Mouse (Mus musculus): ENCODE measurements around the gene Cryba4. TPM values are rescaled to one million over a fixed set of nuclear protein-coding genes. Genes with fewer than 3 reads are reported as not detected.
A peak's percentile ranks its signal among the peaks of the same experiment; 100 is the strongest.

Cryba4 gene
- total RNA-seq (2014; fragmentation: Nextera tagmentation): not detected in 2 replicates
- total RNA-seq (2017): not detected in 2 replicates

DNA sequence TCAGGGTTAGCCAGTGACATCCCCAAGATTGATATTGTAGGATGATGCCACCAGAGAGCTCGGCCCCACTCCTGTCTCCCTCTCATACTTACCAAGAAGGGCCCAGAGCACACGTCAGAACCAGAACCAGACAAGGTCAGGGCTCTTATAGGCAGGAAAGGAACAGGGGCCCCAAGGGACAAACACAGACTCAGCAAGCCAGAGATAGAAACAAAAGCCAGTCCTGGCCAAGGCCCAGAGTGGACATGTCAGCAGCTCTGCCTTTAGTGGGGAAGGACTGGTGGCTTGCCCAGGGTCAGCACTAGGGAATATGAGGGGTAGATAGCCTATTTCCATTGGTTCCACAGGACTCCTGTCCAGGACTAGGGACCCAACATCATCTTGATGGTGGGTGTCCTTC lies at the start of gene Cryba4:
Gene Cryba4 (minus strand): TSS at position 119 of the 400 bp plus-strand sequence.
- ATAC-seq (replicated peaks; ENCODE audit: low FRiP score, low TSS enrichment, poor library complexity, severe bottlenecking): no peak

DNA sequence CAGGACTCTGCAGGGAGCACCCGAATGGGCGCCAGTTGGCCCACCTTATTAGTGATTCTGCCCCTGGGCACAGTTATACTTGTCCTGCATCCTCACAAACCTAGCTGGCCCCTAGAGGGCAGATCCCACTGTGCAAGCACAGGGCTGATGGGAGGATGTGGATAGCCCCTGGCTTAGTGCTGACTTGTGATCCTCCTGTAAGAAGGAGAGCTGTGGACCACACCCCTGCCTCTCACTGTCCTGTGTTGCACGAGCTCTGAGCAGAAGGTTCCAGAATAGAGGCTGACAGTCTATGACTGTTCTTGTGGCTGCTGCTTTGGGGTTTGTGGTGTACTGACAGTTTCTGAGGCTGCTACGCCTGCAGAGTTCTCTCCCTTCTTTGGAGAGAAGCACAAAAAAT lies 49.4 kb upstream of the Cryba4 start:
- ATAC-seq (replicated peaks; ENCODE audit: low FRiP score, low TSS enrichment, poor library complexity, severe bottlenecking): no peak

DNA sequence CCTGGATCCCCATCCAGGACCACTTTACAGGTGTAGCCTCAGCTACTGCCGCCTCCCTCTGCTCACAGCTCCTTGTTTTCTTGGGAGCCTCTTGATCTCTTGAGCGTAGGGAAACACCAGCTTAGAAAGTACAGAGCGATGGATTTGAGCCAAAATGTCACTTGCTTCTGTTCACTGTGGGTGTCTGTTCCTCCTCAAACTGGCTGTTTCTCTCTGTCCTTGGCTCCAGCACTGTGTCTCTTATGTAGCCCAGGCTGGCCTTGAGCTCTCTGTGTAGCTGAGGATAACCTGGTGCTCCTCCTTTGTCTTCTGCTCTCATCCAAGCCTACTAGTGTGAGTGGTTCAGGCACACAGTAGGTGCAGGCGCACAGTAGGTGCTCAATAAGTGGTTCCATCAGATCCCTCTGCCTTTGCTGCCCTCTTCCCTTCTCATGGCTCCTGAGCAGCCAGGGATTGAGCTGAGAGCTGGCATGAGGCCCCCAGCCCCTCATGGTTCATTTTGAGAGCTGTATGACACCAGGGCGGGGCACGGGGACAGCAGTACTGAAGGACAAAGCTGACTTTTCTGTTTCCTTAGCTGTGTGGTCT lies 48.5 kb upstream of the Cryba4 start:
- no peak for ATAC-seq (replicated peaks; ENCODE audit: low FRiP score, low TSS enrichment, poor library complexity, severe bottlenecking)

DNA sequence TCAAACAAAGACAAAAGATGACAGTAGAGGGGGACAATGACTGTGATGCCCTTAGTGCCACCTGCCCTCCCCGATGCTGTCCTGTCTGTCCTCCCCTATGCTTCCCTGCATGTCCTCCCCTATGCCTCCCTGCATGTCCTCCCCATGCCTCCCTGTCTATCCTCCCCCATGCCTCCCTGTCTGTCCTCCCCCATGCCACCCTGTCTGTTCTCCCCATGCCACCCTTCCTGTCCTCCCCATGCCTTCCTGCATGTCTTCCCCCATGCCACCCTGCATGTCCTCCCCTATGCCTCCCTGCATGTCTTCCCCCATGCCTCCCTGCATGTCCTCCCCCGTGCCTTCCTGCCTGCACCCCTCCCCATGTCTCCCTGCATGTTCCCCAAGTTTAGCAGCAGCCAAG lies 47.8 kb upstream of the Cryba4 start:
- no peak for ATAC-seq (replicated peaks; ENCODE audit: low FRiP score, low TSS enrichment, poor library complexity, severe bottlenecking)

DNA sequence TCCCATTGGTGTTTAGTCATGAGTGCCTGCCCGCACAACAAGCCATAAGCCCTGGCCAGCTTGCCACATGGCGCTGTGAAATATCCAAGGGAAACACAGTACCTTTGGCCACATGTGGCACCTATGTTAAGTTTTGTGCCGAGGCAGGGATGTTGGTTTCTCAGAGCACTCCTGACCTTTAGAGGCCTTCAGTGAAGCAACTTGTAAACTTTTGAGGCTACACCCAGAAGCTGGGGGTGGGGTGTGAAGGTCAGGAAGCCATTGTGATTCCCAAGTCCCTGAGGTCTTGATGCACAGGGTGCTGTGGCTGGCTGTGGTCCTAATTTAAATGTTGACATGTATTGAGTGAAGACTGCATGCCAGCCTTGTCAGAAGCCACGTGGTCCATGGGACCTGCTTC lies 47.1 kb upstream of the Cryba4 start:
- no peak for ATAC-seq (replicated peaks; ENCODE audit: low FRiP score, low TSS enrichment, poor library complexity, severe bottlenecking)

DNA sequence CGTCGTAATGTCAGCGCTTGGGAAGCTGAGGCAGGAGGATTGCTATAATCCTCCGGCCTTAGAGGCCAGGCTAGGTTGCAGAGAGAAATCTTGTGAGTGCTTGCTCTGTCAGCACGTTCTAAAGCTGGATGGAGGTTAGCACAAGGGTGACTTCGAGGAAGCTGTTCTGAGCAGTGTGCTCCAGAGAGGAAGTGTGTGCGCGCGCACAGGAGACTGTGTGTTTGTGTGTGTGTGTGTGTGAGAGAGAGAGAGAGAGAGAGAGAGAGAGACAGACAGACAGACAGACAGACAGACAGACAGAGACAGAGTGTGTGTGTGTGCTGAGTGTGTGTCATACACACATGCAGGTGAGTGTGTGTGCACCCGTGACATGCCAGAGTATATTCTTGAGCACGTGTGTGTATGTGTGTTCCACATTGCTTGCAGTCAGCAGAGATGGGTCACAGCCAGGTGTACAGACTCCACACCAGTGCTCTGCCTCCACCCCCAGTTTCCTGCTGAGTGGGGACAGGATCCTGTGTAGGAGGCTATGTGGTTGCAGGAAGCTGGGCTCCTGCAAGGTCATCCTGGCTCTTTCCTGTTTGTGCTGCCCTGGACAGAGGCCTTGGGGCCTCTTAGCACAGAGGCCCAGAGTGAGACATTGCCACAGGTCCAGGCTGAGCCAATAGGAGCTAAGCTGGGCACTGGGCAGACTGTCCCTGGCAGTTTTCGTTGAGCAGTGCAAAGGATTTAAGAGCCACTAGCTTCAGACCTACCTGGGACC lies 46.1 kb upstream of the Cryba4 start:
- ATAC-seq (replicated peaks; ENCODE audit: low FRiP score, low TSS enrichment, poor library complexity, severe bottlenecking): no peak

DNA sequence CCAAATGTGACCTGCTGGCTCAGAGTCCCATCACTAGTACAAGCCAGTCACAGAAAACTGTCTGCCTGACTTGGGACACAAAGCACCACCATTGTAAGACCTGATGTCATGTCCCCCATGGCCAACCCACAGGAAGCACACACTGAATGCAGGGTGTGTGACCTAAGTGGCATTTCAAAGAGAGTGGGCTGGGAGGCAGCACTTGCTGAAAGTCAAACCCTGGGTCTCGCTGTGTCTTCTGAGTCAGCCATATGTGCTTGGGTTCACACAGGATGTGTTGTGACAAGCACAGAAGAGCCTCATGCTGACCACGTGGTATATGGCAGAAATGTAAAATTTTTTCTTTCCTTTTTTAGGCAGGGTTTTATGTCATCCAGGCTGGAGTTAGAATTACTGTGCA lies 44.9 kb upstream of the Cryba4 start:
- ATAC-seq (replicated peaks; ENCODE audit: low FRiP score, low TSS enrichment, poor library complexity, severe bottlenecking): no peak

DNA sequence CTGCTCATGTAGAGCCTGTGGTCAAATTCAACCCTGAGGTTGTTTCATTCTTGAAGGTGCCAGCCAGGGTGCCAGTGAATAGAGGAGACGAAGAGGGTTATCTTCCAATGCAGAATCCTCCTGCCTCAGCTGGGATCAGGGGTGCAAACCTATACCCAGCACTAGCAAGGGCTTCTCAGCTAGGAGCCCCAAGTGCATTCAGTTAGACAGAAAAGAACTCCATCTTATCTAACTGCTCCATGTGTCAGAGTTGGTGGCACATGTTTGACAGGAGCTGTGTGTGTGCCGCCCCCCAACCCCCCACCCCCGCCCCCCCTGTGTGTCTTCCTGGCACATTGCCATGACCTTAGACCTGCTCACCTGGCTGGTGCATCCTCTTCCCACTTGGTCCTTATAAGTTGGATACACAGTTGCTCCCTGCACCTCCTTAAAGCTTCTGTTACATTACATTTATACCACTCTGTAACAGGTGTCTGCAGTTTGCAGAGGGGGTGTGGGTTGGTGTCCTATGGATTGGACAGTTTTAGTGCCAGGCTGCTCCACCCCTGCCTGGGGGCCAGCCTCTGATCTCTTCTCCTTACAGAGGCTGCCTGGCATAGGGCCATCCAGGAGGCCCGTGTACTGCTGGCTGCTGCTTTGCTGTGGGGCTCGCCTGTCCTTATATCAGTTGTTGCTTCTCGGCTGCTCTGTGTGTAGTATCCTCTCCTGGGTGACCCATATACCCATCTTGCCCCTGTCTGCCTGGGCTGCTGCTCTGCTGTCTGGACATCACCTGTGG lies 44.3 kb upstream of the Cryba4 start:
- ATAC-seq (replicated peaks; ENCODE audit: low FRiP score, low TSS enrichment, poor library complexity, severe bottlenecking): peak; percentile 76

DNA sequence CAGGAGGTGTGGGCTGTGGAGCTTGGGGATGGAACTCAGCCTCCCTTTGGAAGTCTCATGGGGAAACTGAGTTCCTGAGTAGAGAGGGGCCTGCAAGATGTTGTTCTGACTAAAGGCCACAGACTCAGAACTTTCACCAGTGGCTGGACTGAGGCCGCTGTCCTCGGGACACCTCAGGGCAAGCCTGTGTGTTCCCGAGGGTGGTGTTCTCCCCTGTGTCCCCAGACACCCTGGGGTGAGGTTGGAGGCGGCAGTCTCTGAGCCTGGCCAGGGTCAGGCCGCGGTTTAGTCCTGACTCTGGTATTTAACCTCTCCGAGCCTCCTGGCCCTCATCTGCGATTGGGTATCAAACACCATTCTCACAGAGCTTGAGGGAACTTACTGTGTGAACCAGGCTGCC lies 43.2 kb upstream of the Cryba4 start:
- ATAC-seq (replicated peaks; ENCODE audit: low FRiP score, low TSS enrichment, poor library complexity, severe bottlenecking): no peak

DNA sequence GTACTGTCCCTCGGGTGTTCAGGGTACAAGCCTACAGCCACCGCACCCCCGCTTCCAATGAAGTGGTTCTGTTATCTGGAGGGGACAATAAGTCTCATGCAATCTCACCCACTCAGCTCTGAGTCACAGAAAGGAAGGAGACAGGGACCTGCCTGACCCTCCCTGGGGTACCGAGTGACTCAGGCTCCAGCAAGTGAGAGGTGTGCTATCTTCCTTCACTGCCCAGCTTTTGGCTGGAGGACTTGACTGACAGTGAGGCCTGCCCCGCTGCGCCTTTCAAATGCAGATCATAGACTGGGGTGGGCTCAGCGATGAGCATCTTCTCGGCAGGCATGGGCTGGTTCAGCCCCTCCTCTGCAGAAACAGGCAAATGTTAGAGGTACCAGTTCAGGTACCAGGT lies 42.8 kb upstream of the Cryba4 start:
- 0 out of 2 replicates have a peak, but pooled peaks have one; percentile 5 for ATAC-seq (replicated peaks; ENCODE audit: low FRiP score, low TSS enrichment, poor library complexity, severe bottlenecking)

DNA sequence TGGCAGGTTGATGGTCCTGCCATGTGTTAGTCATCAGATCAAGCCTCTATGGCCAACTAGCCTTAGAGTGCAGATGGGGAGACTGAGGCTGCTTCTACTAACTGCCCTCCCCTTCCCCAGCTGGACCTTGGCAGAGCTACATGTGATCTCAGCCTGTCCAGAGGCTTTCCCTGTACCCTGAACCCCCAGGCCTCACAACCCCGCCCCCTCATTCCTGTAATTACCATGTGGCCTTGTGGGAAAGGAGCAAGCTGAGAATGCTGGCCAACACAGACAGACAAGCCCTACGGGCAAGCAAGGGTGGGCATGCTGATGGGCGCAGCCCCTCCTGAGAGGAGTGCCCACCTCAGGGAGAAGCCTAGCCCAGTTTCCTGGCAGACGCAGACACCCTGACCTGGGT lies 42.4 kb upstream of the Cryba4 start:
- ATAC-seq (replicated peaks; ENCODE audit: low FRiP score, low TSS enrichment, poor library complexity, severe bottlenecking): no peak

DNA sequence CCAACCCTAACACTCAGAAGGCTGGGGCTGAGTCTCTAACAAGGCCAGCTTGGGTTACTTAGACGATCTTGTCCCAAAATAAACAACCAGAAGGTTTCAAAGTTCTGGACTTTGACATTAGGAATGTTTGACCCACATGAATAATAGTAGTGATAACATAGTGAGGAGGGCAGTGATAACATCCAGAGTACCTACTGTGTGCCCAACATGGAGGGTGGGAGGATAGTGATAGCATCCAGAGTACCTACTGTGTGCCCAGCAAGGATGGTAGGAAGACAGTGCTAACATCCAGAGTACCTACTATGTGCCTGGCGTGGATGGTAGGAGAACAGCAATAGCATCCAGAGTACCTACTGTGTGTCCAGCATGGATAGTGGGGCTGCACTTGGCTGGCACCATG lies 41.5 kb upstream of the Cryba4 start:
- ATAC-seq (replicated peaks; ENCODE audit: low FRiP score, low TSS enrichment, poor library complexity, severe bottlenecking): no peak

DNA sequence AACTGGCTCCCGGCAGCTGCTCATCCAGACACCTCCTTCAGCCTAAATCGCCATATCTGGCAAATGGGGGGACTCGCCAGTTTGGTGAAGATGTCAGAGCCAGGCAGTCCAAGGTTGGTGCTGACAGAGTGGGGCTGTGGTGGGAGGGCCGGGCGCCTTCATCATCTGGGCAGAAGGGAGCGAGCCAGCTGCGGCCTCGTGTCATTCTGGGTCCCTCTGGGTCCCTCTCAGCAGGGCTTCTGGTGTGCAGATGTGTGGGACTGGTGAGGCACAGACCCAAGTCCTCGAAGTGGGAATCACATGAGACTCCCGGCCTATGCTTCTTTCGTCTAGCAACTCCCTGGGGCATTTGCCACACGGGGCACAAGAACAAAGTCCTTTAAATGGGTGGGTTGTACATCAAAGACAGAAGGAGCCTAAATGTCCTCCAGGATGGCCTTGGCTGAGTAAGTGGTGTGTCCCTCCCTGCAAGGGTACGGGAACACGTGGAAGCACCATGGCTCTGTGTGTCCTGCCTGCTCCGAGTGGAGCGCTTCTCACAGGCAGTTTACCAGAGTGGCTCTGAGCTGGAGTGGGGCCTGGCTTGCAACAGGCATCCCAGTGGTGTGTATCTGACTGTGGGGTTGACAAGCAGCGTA lies 40.1 kb upstream of the Cryba4 start:
- no peak for ATAC-seq (replicated peaks; ENCODE audit: low FRiP score, low TSS enrichment, poor library complexity, severe bottlenecking)

DNA sequence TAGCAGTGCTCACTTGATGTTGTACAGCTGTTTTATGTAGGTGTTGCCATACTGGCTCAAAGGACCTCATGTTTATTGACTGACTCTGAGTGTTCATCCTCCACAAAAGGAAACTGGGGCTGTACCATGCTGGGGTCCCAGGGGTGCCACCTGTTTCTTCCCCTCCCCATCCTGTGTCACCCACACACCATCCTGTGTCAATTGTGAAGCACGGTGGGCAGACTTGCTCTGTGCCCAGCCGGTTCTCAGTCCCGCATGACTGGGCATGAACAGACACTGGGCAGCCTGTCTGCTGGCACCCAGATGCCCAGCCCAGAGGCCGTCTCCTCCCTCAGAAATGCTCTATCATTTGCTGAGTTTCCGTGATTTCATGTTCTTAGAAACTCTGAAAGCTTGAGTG lies 39.5 kb upstream of the Cryba4 start:
- no peak for ATAC-seq (replicated peaks; ENCODE audit: low FRiP score, low TSS enrichment, poor library complexity, severe bottlenecking)

DNA sequence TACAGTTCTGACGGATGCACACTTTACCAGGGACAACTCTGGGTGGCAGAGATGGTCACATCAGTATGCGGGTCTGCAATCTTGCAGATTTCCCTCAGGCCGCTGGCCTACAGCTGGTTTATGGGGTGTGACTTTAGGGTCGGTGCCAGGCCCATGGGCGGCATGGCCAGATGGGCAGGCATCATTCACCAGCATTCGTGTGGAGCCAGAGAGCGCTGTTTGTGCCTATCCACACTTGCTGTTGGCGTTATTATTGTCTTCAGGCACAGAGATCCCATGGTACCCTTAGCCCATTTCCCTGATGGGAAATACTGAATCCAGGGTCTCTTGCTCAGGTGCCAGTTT lies 38.2 kb upstream of the Cryba4 start:
- ATAC-seq (replicated peaks; ENCODE audit: low FRiP score, low TSS enrichment, poor library complexity, severe bottlenecking): no peak

DNA sequence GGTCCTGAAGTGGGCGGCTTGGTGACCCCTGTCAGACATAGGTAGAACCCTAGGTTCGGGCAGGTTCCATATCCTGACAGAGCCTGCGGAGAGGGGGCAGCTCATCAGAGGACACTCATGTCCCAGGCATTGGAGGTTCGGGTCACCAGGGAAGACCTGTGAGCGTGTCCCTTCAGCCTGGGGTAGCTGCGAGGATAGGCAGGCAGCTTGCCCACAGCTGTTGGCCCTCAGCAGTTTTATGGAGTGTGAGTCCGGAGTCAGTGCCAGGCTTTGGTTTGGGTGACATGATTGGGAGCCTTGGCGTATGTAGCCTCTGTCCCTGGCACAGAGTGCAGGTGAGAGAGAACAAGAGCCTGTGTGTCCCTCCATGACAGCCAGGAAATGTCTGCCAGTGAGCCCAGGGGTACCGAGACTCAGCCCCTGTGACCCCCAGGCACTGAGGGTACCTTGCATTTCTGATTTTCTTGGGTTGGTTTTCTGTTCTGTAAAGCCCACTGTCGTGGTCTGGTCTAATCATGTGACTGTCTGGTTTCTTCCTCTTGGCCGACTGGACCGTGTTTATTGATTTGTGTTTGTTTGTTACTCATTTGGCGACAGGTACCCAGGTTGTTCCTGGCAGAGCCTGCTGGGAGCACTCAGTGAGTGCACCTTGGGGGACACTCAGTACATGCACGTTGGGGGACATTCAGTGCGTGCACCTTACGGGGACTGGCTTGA lies 37.7 kb upstream of the Cryba4 start:
- no peak for ATAC-seq (replicated peaks; ENCODE audit: low FRiP score, low TSS enrichment, poor library complexity, severe bottlenecking)

DNA sequence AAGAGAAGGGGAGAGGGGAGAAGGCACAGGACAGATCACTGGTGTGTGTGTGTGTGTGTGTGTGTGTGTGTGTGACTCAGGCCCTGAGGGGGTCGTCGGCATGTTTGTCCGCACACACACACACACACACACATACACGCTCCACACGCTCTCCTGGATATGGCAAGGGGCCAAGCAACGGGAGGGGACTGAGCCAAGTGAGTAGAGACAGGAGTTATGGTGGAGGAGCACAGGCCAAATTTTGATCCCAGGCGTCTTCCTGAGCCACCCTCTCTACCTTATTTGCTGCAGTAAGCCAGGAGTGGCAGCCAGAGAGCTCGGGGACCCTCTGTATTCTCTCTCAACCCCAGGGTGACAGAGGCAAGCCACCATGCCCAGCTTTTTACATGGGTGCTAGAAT lies 36.9 kb upstream of the Cryba4 start:
- no peak for ATAC-seq (replicated peaks; ENCODE audit: low FRiP score, low TSS enrichment, poor library complexity, severe bottlenecking)

DNA sequence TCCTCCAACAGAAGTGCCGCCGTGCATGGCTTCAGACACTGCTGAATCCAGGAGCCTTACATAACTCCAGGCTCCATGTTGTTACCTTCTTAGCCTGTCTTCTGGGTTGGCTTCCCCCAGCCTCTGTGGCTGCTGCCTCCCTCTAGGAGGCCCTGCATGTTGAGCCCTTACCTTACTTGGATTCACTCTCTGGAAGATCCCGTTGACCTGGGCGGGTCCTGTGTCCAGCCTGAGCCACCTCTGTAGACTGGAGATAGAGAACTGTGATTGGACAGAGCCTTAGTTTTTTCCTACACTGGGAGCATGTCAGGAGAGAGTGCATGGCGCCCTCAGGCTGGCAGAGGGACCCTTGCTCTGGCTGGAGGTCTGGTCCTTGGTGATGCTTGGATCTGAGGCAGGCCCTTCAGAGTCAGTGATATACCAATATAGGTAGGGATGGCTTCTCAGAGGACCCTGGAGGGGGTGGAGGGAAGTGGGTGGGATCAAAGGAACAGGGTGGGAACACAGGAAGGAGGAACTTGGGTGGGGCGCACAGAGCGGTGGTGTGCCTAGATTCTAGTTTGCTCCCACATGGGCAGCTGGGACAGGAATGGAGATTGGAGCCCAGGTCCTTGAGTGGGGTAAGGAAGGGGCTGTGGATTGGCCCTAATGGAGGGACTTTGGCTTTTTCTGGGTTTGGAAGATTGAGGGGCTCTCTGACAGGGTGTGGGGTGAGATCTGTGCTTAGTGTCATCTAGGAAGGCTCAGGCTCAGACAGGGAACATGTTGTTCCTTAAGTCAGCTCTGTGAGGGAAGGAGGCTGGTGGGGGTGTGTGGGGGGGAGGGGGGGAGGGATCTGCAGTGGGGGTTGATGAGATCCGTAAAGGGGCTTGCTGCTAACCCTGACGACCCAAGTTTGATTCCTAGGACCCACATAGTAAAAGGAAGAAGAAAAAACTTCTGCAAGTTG lies 36.1 kb upstream of the Cryba4 start:
- no peak for ATAC-seq (replicated peaks; ENCODE audit: low FRiP score, low TSS enrichment, poor library complexity, severe bottlenecking)

DNA sequence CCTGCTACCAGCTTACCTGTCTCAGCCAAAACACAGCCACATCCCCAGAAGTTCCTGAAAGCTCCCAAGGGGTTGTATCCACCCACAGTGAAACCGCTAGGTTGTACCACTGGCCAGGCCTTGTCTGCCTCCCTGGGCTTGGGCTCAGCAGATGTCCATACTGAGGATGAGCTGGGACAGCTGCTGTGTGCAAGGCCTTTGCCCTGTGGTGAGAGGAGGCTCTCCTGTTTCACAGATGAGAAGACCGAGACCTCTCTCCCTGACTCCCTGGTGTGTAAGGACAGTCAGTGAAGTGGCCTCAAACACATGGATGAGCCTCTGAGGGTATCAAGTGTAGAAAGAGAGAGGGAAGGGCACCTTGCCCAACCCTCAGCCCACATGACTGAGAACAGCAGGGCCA lies 35.3 kb upstream of the Cryba4 start:
- ATAC-seq (replicated peaks; ENCODE audit: low FRiP score, low TSS enrichment, poor library complexity, severe bottlenecking): no peak

Measured in megakaryocyte-erythroid progenitor cell, adult 5-6 weeks (primary cell).